Mouse (Mus musculus) limb, embryonic 14.5 days (tissue): ENCODE data around the gene Ankrd22. TPM values are rescaled to one million over a fixed set of nuclear protein-coding genes. Genes with fewer than 3 reads are reported as not detected.

Experiments used
- ATAC-seq: fragments of 200-750 bp; cut with Nextera tagmentation; 2 replicates; pipeline ENCODE4 v1.8.0; 2017; ENCODE audit warnings: low read depth, moderate number of reproducible peaks, moderate TSS enrichment; ENCODE audit not compliant: low FRiP score
- DNase-seq: peaks from one replicate; pipeline ENCODE4 v3.0.0-alpha.2; 2015; ENCODE audit warnings: low spot score
- H3K27ac ChIP-seq: fragments of 300-500 bp; sonication (generic); replicated peaks from 2 replicates; pipeline ENCODE4 v1.5.1; 2014; ENCODE audit warnings: low read depth, mild to moderate bottlenecking, low read length, moderate library complexity, mixed read lengths
- H3K27me3 ChIP-seq: fragments of 300-500 bp; sonication (generic); 2 replicates; pipeline ENCODE4 v1.6.1; 2014; ENCODE audit warnings: low read length, mixed read lengths; ENCODE audit not compliant: control insufficient read depth, insufficient read depth
- H3K36me3 ChIP-seq: fragments of 300-500 bp; sonication (generic); 2 replicates; pipeline ENCODE4 v1.6.1; 2014; ENCODE audit warnings: mild to moderate bottlenecking, low read length, moderate library complexity, mixed read lengths; ENCODE audit not compliant: control insufficient read depth, insufficient read depth
- H3K4me1 ChIP-seq: fragments of 300-500 bp; sonication (generic); 2 replicates; pipeline ENCODE4 v1.6.1; 2014; ENCODE audit warnings: antibody characterized with exemption, low read length, mixed read lengths; ENCODE audit not compliant: control insufficient read depth, insufficient read depth
- H3K4me2 ChIP-seq: fragments of 300-500 bp; sonication (generic); replicated peaks from 2 replicates; pipeline ENCODE4 v1.6.1; 2014; ENCODE audit warnings: low read depth, mild to moderate bottlenecking, low read length, moderate library complexity; ENCODE audit not compliant: severe bottlenecking
- H3K4me3 ChIP-seq: fragments of 300-500 bp; sonication (generic); replicated peaks from 2 replicates; pipeline ENCODE4 v1.5.1; 2014; ENCODE audit warnings: low read length
- H3K9ac ChIP-seq: fragments of 300-500 bp; sonication (generic); 2 replicates; pipeline ENCODE4 v1.6.1; 2014; ENCODE audit warnings: mild to moderate bottlenecking, low read depth, low read length, moderate library complexity; ENCODE audit not compliant: severe bottlenecking
- H3K9me3 ChIP-seq: fragments of 300-500 bp; sonication (generic); 2 replicates; pipeline ENCODE4 v1.6.1; 2016; ENCODE audit warnings: low read length; ENCODE audit not compliant: control insufficient read depth
- POLR2A ChIP-seq: fragments of 200-500 bp; IDR thresholded peaks from 2 replicates; pipeline ENCODE4 v1.8.0; 2012; ENCODE audit warnings: inconsistent platforms, mild to moderate bottlenecking, moderate library complexity, borderline replicate concordance; ENCODE audit not compliant: insufficient read depth, insufficient read length; ENCODE audit errors: extremely low read depth
- WGBS: fragments of 180-500 bp; shearing (Covaris S2); extraction: QIAGEN DNeasy Blood & Tissue Kit; methylation state at CpG from one replicate; pipeline ENCODE4 v1.1.7; 2014; 5-methylcytosine and 5-hydroxymethylcytosine counted together
- polyA plus RNA-seq, 2 experiments: library from polyadenylated mRNA; depleted of rRNA in 1 of 2; stranded (reverse) in 1 of 2; unstranded in 1 of 2; fragments of >200 nt; fragmentation: Nextera tagmentation in 1 of 2; extraction: Ambion mirVana in 1 of 2; gene quantifications; 2 replicates each; pipeline versions ENCODE4 v1.2.1 to v1.2.3; 2012 to 2014

Gene Ankrd22
- polyA plus RNA-seq, 2 experiments = 4.9 to 8.9 TPM

- H3K27ac ChIP-seq = no peak overlapping the region
- peaks cover 3% of the 10 kb centered on the region for H3K4me1 ChIP-seq
- H3K9me3 ChIP-seq = no peaks in the 10 kb centered on the region
- no peaks in the 10 kb centered on the region for H3K36me3 ChIP-seq
- ATAC-seq = no peak
- no peak overlapping the region for H3K4me3 ChIP-seq
- no peak overlapping the region for H3K4me2 ChIP-seq
- DNase-seq = no peak
- WGBS = 27% methylated on average over 2 of the region's 2 CpGs
- no peak for TF ChIP-seq POLR2A
- no peaks in the 10 kb centered on the region for H3K27me3 ChIP-seq
- no peak overlapping the region for H3K9ac ChIP-seq
These were observed 33.6 kb upstream of the Ankrd22 start for GRCm38 (mm10) chr19:34199488-34199887.

GRCm38 (mm10) chr19:34198901-34199300 lies 33.0 kb upstream of the Ankrd22 start:
- Histone ChIP-seq H3K4me1 (peaks cover 6% of the 10 kb centered on the region), H3K9ac (no peak overlapping the region), H3K4me2 (no peak overlapping the region), H3K4me3 (no peak overlapping the region), H3K27ac (no peak overlapping the region), H3K27me3 (no peaks in the 10 kb centered on the region), H3K36me3 (no peaks in the 10 kb centered on the region), H3K9me3 (no peaks in the 10 kb centered on the region)
- DNase-seq (no peak), ATAC-seq (no peak)
- no peak for TF ChIP-seq POLR2A
- WGBS = 71% methylated on average over 4 of the region's 4 CpGs

- no peak overlapping the region for H3K4me2 ChIP-seq
- H3K9ac ChIP-seq = no peak overlapping the region
- no peak for ATAC-seq
- no peak for TF ChIP-seq POLR2A
- peaks cover 12% of the 10 kb centered on the region for H3K4me1 ChIP-seq
- H3K4me3 ChIP-seq = no peak overlapping the region
- no peaks in the 10 kb centered on the region for H3K9me3 ChIP-seq
- WGBS = 100% methylated on average over 1 of the region's 1 CpGs
- no peak overlapping the region for H3K27ac ChIP-seq
- H3K36me3 ChIP-seq = no peaks in the 10 kb centered on the region
- H3K27me3 ChIP-seq = no peaks in the 10 kb centered on the region
- DNase-seq = no peak
These were observed 32.2 kb upstream of the Ankrd22 start for GRCm38 (mm10) chr19:34198066-34198465.

- ATAC-seq (peak; percentile 47), DNase-seq (peak; percentile 78)
- no peaks in the 10 kb centered on the region for H3K36me3 ChIP-seq
- 20% methylated on average over 2 of the region's 2 CpGs for WGBS
- H3K4me1 ChIP-seq = peaks cover 18% of the 10 kb centered on the region
- H3K9me3 ChIP-seq = no peaks in the 10 kb centered on the region
- no peaks in the 10 kb centered on the region for H3K27me3 ChIP-seq
- H3K27ac ChIP-seq = peak overlapping the region; percentile 50; the same call in 1 of the 2 replicates
- H3K9ac ChIP-seq = no peak overlapping the region
- no peak for TF ChIP-seq POLR2A
- no peak overlapping the region; the same call in 1 of the 2 replicates for H3K4me2 ChIP-seq
- no peak overlapping the region for H3K4me3 ChIP-seq
These were observed 29.2 kb upstream of the Ankrd22 start for GRCm38 (mm10) chr19:34195031-34195430.

GRCm38 (mm10) chr19:34194132-34194745 lies 28.4 kb upstream of the Ankrd22 start:
- Histone ChIP-seq H3K4me3 (peak overlapping the region; percentile 72), H3K27me3 (no peaks in the 10 kb centered on the region), H3K27ac (no peak overlapping the region), H3K4me2 (peak overlapping the region; percentile 92), H3K9ac (no peak overlapping the region), H3K4me1 (peaks cover 18% of the 10 kb centered on the region), H3K9me3 (no peaks in the 10 kb centered on the region), H3K36me3 (no peaks in the 10 kb centered on the region)
- ATAC-seq (no peak), DNase-seq (no peak)
- WGBS = 61% methylated on average over 6 of the region's 6 CpGs
- TF ChIP-seq POLR2A = no peak
